Mouse (Mus musculus) midbrain, embryonic 11.5 days (tissue): Measurements from ENCODE around the gene Dnm3. TPM values are rescaled to one million over a fixed set of nuclear protein-coding genes. Genes with fewer than 3 reads are reported as not detected.
A peak's percentile ranks its signal among the peaks of the same experiment; 100 is the strongest.
"Not testable (repeated sequence)": the region's sequence is repeated elsewhere in the genome, so short reads cannot be mapped to it uniquely, and the experiment has no call there.

ENCODE experiments used
- ATAC-seq: fragments of 200-750 bp; cut with Nextera tagmentation; 2 replicates; pipeline ENCODE4 v1.8.0; 2017; ENCODE audit warnings: moderate TSS enrichment, moderate library complexity; ENCODE audit not compliant: low FRiP score
- DNase-seq: peaks from one replicate; pipeline ENCODE4 v3.0.0; 2015; ENCODE audit warnings: low spot score; ENCODE audit errors: missing footprints
- H3K27ac ChIP-seq: fragments of 300-500 bp; sonication (generic); 2 replicates; pipeline ENCODE4 v1.5.1; 2014; ENCODE audit warnings: low read depth, low read length
- H3K27me3 ChIP-seq: fragments of 300-500 bp; sonication (generic); 2 replicates; pipeline ENCODE4 v1.6.1; 2014; ENCODE audit warnings: mild to moderate bottlenecking, low read length, moderate library complexity, mixed read lengths; ENCODE audit not compliant: control insufficient read depth, insufficient read depth
- H3K36me3 ChIP-seq: fragments of 300-500 bp; sonication (generic); 2 replicates; pipeline ENCODE4 v1.6.1; 2014; ENCODE audit warnings: mild to moderate bottlenecking, low read length, moderate library complexity, mixed read lengths; ENCODE audit not compliant: control insufficient read depth, insufficient read depth
- H3K4me1 ChIP-seq: fragments of 300-500 bp; sonication (generic); 2 replicates; pipeline ENCODE4 v1.6.1; 2014; ENCODE audit warnings: low read length; ENCODE audit not compliant: control insufficient read depth, insufficient read depth
- H3K4me2 ChIP-seq: fragments of 300-500 bp; sonication (generic); 2 replicates; pipeline ENCODE4 v1.6.1; 2014; ENCODE audit warnings: mild to moderate bottlenecking, moderate library complexity
- H3K4me3 ChIP-seq: fragments of 300-500 bp; sonication (generic); 2 replicates; pipeline ENCODE4 v1.5.1; 2014; ENCODE audit warnings: low read depth, low read length
- H3K9ac ChIP-seq: fragments of 300-500 bp; sonication (generic); 2 replicates; pipeline ENCODE4 v1.6.1; 2014; ENCODE audit warnings: low read length
- H3K9me3 ChIP-seq: fragments of 300-500 bp; sonication (generic); 2 replicates; pipeline ENCODE4 v1.6.1; 2016; ENCODE audit warnings: low read length; ENCODE audit not compliant: control insufficient read depth
- WGBS: fragments of 180-500 bp; shearing (Covaris S2); extraction: QIAGEN DNeasy Blood & Tissue Kit; methylation state at CpG from one replicate; pipeline ENCODE4 v1.1.7; 2014; 5-methylcytosine and 5-hydroxymethylcytosine counted together
- polyA plus RNA-seq: library from polyadenylated mRNA; unstranded; fragments of >200 nt; fragmentation: Nextera tagmentation; extraction: Ambion mirVana; gene quantifications from 2 replicates; pipeline ENCODE4 v1.2.1, GENCODE M21; 2014

Dnm3 gene
- polyA plus RNA-seq, 1 experiment from 2014 or later, result 5.6 TPM

DNA sequence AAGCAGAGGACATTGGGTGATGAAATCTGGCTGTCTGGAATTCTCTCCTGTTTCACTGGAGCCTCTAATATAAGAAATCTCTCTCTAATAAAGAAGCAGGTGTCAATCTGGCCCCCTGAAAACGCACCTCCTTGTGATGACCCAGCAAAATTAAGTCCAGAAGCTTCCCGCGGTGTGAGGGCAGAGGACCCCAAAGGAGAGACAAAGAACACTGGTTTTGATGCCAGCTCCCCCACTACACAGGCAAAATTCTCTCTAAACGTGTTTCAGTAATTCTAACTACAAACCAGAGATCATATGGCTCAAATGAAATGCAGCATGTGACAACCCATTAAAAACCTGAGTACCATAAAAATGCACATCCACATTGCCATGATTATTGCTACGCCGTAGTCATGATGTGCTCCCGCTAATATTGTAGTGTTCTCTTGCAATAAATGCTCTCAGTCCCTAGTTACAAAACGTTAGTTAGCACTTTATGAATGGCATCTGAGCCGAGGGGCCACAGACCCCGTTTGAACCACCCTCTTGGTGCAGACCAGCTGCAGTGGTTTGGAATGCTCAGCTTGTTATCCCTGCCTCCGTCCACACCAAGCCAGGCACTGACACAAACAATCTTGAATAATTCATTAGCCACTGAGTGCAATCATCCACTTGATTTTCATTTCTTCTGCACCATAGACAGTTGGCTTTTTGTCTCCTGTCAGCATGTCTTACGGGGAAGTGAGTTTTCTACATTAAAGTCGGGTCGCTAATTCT is 67.4 kb downstream of the Dnm3 start:
- Histone ChIP-seq H3K4me3 (no peak overlapping the region), H3K9ac (no peak overlapping the region), H3K27ac (no peak overlapping the region), H3K27me3 (no peaks in the 10 kb centered on the region), H3K36me3 (no peaks in the 10 kb centered on the region), H3K9me3 (no peaks in the 10 kb centered on the region), H3K4me1 (no peaks in the 10 kb centered on the region), H3K4me2 (no peak overlapping the region)
- WGBS, result 72% methylated on average over 14 of the region's 14 CpGs
- DNase-seq (peak; percentile 85), ATAC-seq (peak; percentile 70; the same call in 1 of the 2 replicates)

GRCm38 (mm10) chr1:162394549-162394948 is 83.3 kb downstream of the Dnm3 start:
- no peak for ATAC-seq
- Histone ChIP-seq H3K27ac (no peak overlapping the region), H3K36me3 (no peaks in the 10 kb centered on the region), H3K27me3 (no peaks in the 10 kb centered on the region), H3K9me3 (no peaks in the 10 kb centered on the region), H3K4me2 (no peak overlapping the region), H3K4me1 (no peaks in the 10 kb centered on the region), H3K9ac (no peak overlapping the region), H3K4me3 (no peak overlapping the region)
- WGBS, result 73% methylated on average over 4 of the region's 4 CpGs
- DNase-seq, result no peak

GRCm38 (mm10) chr1:162388442-162389165 is 89.2 kb downstream of the Dnm3 start:
- H3K4me1 ChIP-seq, result no peaks in the 10 kb centered on the region
- ATAC-seq (no peak), DNase-seq (no peak)
- H3K4me2 ChIP-seq, result no peak overlapping the region
- no peaks in the 10 kb centered on the region for H3K9me3 ChIP-seq
- no peak overlapping the region for H3K4me3 ChIP-seq
- no peaks in the 10 kb centered on the region for H3K27me3 ChIP-seq
- H3K9ac ChIP-seq, result no peak overlapping the region
- H3K36me3 ChIP-seq, result no peaks in the 10 kb centered on the region
- H3K27ac ChIP-seq, result no peak overlapping the region
- WGBS, result 89% methylated on average over 5 of the region's 5 CpGs

DNA sequence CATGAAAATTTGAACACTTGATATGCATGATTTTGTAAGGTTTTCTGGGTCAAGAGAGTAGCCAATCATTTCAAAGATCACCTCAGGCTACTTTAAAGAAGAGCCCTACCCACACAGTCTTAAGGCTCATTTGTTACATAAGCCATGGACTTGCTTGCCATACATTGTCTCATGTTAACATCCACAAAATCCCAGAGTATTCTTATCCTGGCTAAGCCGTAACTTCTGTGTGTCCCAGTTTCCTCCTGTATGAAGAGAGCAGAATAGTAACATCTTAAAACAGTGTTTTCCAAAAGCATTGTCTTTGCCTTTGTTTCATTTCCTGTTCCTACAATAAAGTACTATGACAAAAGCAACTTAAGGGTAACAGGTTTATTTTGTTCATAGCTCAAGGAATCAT is 104.8 kb downstream of the Dnm3 start:
- H3K9me3 ChIP-seq, H3K27ac ChIP-seq, H3K9ac ChIP-seq, DNase-seq, H3K4me1 ChIP-seq, H3K4me3 ChIP-seq, H3K4me2 ChIP-seq, H3K27me3 ChIP-seq, H3K36me3 ChIP-seq, ATAC-seq: not testable (repeated sequence)
- WGBS, result 93% methylated on average over 1 of the region's 1 CpGs

DNA sequence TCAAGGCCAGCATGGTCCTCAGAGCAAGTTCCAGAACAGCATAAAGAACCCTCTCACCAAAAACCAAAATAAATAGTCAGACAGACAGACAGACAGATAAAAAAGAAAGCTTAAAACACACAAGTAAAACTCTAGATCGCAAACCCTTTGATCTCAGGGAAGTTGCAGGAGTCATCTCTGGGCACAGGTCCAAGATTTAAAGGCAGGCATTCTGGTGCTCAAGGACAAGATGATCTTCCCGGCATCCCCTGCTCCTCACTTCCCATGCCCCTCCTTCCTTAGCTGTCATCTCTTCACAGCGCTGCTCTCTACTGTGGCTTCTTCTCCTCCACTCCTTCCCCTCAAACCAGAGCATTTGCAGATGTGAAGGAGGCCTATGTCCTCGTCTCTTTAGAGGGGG is 108.1 kb downstream of the Dnm3 start:
- WGBS, result 76% methylated on average over 4 of the region's 4 CpGs
- Histone ChIP-seq H3K4me3 (no peak overlapping the region), H3K9me3 (no peaks in the 10 kb centered on the region), H3K36me3 (no peaks in the 10 kb centered on the region), H3K9ac (no peak overlapping the region), H3K27me3 (no peaks in the 10 kb centered on the region), H3K4me1 (no peaks in the 10 kb centered on the region), H3K27ac (no peak overlapping the region), H3K4me2 (no peak overlapping the region)
- ATAC-seq, result no peak
- DNase-seq, result no peak

DNA sequence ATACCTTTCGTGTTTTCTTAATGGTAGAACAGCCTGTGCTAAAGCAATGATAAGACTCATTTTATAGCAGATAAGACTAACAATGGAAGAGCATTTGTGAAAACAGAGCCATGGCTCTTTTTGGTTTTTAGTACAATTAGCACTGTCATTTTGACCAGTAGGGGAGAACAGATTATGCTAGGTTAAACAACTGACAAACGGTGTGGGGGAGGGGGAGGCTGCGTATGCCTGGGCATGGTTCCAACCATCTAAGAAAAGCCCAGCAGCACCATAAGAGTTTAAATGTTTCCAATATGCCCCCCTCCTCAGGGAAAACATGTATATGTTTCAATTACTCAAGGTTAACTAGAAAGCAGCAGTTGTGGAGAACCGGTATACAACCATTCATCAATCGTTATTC is 115.9 kb downstream of the Dnm3 start:
- H3K36me3 ChIP-seq, result no peaks in the 10 kb centered on the region
- no peaks in the 10 kb centered on the region for H3K27me3 ChIP-seq
- DNase-seq, result no peak
- no peak for ATAC-seq
- no peak overlapping the region for H3K9ac ChIP-seq
- 80% methylated on average over 5 of the region's 5 CpGs for WGBS
- H3K9me3 ChIP-seq, result no peaks in the 10 kb centered on the region
- H3K4me1 ChIP-seq, result no peaks in the 10 kb centered on the region
- no peak overlapping the region for H3K4me3 ChIP-seq
- H3K27ac ChIP-seq, result no peak overlapping the region
- no peak overlapping the region for H3K4me2 ChIP-seq

GRCm38 (mm10) chr1:162359270-162359669 is 118.6 kb downstream of the Dnm3 start:
- ATAC-seq (peak; percentile 61), DNase-seq (no peak)
- no peak overlapping the region for H3K4me3 ChIP-seq
- H3K9ac ChIP-seq, result no peak overlapping the region
- H3K27ac ChIP-seq, result no peak overlapping the region
- H3K4me1 ChIP-seq, result no peaks in the 10 kb centered on the region
- H3K36me3 ChIP-seq, result no peaks in the 10 kb centered on the region
- WGBS, result 71% methylated on average over 8 of the region's 8 CpGs
- no peaks in the 10 kb centered on the region for H3K9me3 ChIP-seq
- no peaks in the 10 kb centered on the region for H3K27me3 ChIP-seq
- H3K4me2 ChIP-seq, result no peak overlapping the region

DNA sequence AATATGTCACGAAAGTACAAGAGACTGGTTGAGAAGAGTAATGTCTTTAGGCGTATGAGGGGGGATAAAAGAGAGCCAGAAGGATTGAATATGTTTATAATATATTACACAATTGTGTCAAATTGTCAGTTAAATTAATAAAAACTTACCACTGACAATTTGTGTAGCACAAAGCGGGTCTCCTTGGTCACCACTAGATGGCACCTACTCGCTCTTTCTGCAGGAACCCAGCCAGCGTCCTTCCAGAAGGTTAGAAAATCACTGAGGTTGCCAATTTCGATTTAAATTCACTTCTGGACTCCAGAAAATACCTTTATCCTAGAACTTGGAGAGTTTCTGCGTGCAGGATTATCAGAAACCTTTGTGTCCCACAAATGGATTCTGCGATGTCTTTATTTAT is 119.8 kb downstream of the Dnm3 start:
- no peaks in the 10 kb centered on the region for H3K27me3 ChIP-seq
- H3K36me3 ChIP-seq, result no peaks in the 10 kb centered on the region
- H3K4me2 ChIP-seq, result no peak overlapping the region
- H3K9ac ChIP-seq, result no peak overlapping the region
- no peaks in the 10 kb centered on the region for H3K4me1 ChIP-seq
- DNase-seq, result peak; percentile 75
- WGBS, result 37% methylated on average over 8 of the region's 8 CpGs
- H3K4me3 ChIP-seq, result no peak overlapping the region
- H3K27ac ChIP-seq, result no peak overlapping the region
- no peaks in the 10 kb centered on the region for H3K9me3 ChIP-seq
- 0 out of 2 replicates have a peak, but pooled peaks have one; percentile 45 for ATAC-seq

DNA sequence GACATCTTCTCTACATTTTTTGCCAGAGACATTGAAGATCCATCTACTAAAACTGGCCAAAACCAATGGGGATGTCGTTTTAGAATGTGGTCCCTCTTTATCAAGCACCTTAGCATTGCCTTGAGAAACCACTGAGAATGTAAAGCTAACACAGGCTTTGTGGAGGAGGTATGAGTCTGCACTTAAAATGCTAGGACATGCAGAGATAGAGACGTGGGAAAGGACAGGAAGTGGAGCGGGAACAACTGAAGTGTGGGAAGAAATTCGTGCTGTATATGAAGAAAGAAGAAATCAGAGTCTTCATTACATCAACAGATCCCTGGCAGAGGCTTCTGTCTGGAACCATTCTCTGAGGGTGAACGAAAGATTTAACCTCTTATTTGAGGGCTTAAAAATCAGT is 121.4 kb downstream of the Dnm3 start:
- no peaks in the 10 kb centered on the region for H3K4me1 ChIP-seq
- H3K4me2 ChIP-seq, result no peak overlapping the region
- no peaks in the 10 kb centered on the region for H3K27me3 ChIP-seq
- DNase-seq (peak; percentile 19), ATAC-seq (no peak)
- H3K36me3 ChIP-seq, result no peaks in the 10 kb centered on the region
- no peak overlapping the region for H3K9ac ChIP-seq
- H3K9me3 ChIP-seq, result no peaks in the 10 kb centered on the region
- no peak overlapping the region for H3K4me3 ChIP-seq
- WGBS, result 86% methylated on average over 5 of the region's 5 CpGs
- H3K27ac ChIP-seq, result no peak overlapping the region
